Mouse (Mus musculus): ENCODE data around the gene Pde4d. TPM values are rescaled to one million over a fixed set of nuclear protein-coding genes. Genes with fewer than 3 reads are reported as not detected.

Pde4d gene
- total RNA-seq, 4 experiments from 2014 or later, result 68.8 to 86.9 (median 76.0) TPM

- DNase-seq (ENCODE audit: low spot score in 2 of 2), result no peak
Observed at GRCm38 (mm10) chr13:109982821-109983443, 1533.2 kb downstream of the Pde4d start.

- DNase-seq (ENCODE audit: low spot score in 2 of 2), result no peak
Observed at GRCm38 (mm10) chr13:109985411-109985810, 1535.7 kb downstream of the Pde4d start.

- no peak for DNase-seq (ENCODE audit: low spot score in 2 of 2)
Observed at GRCm38 (mm10) chr13:109985892-109986291, 1536.1 kb downstream of the Pde4d start.

GRCm38 (mm10) chr13:109992775-109993505, 1543.2 kb downstream of the Pde4d start:
- peak; percentile 25 to 55 for DNase-seq (ENCODE audit: low spot score in 2 of 2)

- no peak for DNase-seq (ENCODE audit: low spot score in 2 of 2)
Observed at GRCm38 (mm10) chr13:109994240-109994764, 1544.6 kb downstream of the Pde4d start.

GRCm38 (mm10) chr13:110002081-110002480, 1552.3 kb downstream of the Pde4d start:
- no peak for DNase-seq (ENCODE audit: low spot score in 2 of 2)

Small RNA genes lying within 50 kb of the gene (microRNA-seq; reads per million reads assigned to microRNA genes)
- gene Mir1904, result 0 reads per million in 2 experiments
- gene Mir582, result 11.6 to 12.1 reads per million in 2 experiments

Other genes with a start within 250 kb of the Pde4d start
- 1 to 10 TPM; 7.2 to 7.8 (median 7.4) TPM for gene Elovl7, start 235.5 kb upstream of the Pde4d start, total RNA-seq (2022)
- gene Depdc1b, start 133.6 kb upstream of the Pde4d start, total RNA-seq (2022), result under 1 TPM; 0.17 to 0.34 (median 0.25) TPM